Mouse (Mus musculus) adipocyte (in vitro differentiated cells): ENCODE results near the gene Rab36.
A peak's percentile ranks its signal among the peaks of the same experiment; 100 is the strongest.

Source experiments
- DNase-seq: peaks from one replicate; pipeline ENCODE4 v3.0.0-alpha.2; 2016; ENCODE audit warnings: low spot score

Rab36 gene

DNA sequence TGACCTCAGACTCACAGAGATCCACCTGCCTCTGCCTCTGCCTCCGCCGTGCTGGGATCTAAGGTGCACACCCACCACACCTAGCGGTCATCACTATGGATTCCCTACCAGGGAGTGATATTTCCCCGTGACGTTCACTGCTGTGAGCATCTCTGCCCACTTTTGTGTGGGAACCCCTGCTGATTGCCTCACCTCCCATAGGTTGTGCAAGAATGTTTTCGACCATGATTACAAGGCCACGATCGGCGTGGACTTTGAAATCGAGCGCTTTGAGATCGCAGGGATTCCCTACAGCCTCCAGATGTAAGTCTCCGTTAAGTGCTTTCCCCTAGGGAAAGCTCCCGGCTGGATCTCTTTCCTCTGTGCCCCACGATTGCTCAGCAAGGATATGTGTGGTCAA lies 9.0 kb downstream of the Rab36 start:
- no peak for DNase-seq

DNA sequence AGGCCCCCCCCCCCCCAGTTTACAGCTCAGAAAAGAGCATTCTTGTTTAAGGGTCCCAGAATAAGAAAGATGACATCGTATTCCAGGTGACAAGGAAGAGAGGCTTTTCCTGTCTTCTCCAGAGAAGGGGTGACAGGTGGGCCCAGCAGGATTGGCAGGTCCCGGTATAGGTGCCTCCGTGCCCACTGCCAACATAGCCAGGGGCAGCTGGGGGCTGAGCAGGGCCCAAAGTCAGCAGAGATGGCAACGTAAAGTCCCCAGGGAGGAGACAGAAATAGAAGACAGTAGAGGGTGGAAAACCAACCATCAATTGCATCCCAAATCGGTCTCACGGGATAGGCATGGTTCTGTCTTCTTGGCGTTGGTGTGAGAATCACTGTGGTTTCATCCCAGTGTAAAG lies 11.9 kb downstream of the Rab36 start:
- no peak for DNase-seq

DNA sequence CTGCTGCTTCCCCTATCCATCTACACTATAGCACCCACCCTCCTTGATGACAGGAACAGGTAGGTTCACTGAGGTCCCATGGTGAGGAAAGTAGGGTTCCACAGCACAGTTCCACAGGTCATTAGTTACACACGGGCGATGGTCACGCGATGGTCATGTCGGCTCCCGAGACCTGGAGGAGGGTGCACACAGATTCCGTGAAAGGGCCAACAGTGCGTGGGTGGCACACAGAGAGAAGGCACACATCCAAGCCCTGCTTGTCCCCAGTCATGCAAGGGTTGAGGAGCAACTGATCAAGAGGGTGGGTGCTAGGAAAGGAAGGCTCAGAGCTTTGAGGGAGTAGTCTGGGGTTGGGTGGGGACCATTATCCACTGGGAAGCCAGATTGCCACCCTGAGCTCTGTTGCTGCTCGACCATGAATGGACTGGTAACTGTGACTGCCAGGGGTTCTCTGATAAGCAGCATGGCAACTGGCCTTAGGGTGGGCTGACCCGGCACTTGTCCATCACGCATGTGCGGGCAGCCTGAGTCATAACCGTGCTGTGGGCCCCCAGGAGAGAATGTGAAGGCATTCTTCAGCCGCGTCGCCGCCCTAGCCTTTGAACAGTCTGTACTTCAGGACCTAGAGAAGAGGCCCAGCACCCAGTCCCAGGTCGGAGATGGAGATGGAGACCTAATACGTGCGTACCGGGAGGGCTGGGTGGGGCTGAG lies 14.7 kb downstream of the Rab36 start:
- no peak for DNase-seq

DNA sequence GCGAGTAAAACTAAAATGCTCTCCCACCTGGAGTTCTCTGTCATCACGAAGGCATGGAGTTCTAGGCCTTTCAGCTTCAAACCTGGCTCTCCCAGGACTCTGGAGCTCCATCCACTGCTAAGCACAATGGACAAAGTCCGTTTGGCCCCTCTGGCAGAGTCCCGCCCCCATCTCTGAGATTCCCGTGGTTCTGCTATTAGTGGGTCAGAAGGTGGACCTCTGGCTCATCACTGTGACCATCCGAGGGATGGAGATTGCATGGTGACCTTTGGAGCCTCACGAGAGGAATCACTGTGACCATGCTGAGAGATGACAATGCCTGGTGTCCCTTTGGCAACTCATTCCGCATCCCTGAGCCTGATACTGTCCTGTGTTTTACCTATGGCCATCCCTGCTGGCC lies 16.0 kb downstream of the Rab36 start:
- DNase-seq, result no peak

DNA sequence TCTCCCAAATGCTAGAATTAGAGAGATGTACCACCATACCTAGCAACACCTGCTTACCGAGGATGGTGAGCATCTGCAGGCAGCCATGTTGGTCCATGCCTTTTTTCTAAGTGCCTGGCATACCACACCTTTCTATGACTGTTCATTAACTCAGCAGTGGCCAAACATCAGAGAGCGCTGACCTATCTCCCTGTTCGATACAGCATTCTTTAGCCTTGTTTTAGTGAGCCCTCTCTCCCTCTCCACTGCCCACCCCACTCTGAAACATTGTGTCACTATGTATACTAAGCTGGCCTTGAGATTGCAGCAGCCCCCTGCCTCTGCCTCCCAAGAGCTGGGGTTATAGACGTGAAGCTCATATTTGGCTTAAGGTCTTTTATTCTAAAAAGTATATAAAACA lies 16.8 kb downstream of the Rab36 start:
- no peak for DNase-seq

DNA sequence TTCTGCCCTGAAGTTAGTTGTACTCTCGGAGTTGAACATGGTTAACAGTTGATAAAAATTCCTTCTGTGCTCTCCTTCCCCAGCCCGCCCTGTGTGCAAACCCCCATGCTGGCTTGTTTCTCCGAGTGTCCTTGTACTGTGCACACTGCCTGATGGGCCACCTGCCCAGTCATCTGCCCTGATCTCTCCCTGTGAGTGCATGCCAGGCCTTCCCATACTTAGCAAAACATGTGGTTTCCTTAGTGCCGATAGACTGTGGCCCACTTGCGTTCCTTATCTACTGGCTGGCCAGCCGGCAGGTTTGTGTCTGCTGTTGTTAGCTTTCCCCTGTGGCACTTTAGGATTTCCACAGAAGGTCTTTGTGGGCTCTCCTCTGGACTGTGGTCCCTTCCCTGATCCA lies 17.3 kb downstream of the Rab36 start:
- no peak for DNase-seq

DNA sequence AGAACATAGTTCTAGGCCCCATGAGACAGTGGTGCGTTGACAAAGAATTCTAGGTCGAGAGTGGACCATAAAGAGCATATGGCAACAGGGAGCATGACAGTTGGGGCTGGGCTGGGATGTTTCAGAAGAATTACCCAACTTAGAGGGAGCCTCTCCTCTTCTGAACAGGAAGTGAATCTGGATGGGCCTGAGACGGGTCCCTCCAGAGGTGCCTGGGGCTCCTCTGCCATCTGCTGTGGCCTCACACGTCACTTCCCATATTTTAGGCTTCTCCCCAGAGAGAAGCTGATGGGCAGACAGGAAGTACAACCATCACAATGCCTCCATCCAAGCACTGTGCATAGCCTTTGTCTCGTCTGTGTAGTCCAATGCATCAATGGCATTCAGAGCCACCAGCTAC lies 18.8 kb downstream of the Rab36 start:
- DNase-seq, result no peak

DNA sequence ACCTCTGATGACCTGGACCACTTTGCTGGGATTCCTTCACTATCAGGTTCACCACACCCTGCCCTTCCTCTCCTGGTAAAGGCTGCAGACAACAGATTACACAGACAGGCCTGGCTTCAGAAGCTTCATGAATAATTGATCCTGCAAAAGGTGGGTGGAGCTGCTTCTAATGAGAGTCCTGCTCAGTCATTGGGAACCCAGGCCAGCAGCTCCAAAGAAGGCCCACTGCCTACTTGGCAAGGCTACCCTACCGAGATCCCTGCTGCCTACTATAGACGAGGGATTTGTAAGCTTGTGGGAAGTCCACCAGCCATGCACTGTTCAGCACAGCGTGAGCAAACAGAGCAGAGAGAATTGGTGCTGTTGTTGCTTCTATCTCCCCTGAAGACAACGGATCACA lies 19.4 kb downstream of the Rab36 start:
- DNase-seq, result peak; percentile 14

DNA sequence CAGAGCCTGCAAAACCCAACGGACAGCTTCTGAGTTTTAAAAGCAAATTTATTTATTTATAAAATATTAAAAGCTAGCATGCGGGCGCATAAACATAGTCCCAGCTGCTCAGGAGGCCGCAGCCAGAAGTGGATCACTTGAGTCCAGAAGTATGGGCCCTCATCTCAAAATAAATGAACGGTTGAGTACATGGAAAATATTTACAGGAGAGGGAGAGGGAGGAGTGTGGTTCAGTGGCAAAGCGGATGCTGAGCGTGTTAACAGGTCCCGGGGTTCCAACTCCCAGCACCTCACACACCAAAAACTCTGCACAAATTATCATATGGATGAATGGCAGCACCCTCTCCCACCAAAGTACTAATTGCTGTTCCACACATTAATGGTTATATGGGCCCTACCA lies 21.5 kb downstream of the Rab36 start:
- DNase-seq, result no peak

DNA sequence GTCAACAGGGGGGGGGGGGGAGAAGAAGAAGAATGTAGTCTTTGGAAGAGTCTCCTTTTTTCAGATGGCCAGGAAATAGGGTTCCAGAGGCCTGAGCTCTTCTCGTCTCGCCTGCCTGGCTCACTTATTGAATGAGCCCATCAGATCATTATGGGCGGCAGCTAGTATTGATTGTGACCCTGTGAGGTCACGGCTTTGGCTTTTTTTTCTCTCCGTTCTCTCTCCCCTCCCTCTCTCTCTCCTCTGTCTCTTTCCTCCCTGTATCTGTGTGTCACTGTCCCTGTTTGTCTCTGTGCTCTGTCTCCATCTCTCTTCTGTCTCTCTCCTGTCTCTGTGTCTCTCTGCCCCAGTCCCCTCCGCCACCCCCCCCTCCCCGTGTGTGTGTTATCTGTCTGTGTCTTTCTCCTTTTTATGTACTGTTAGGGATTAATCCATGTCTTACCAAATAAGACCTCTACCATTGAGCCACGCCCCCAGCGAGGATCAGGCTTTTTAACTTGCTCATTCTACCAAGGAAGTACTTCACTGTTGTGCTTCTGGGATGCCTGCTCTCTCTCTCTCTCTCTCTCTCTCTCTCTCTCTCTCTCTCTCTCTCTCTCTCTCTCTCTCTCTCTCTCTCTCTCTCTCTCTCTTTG lies 22.0 kb downstream of the Rab36 start:
- DNase-seq, result no peak

DNA sequence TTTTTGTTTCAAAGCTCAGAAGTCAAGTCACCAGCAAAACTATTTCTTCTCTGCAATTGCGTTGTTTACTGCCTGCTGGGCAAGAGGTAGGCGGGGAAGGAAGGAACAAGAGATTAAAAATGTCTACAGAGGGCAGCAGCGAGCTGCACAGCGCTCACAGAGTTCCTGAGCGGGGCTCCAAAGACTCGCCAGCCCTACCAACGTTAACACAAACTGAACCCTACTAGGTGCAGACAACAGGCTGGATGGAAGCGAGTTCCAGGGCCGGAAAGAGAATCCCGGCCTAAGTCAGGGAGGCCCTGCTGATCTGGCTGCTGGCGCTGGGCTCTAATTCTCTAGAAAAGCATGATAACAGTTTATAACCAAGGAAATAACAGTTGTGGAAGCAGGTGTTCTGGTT lies 22.5 kb downstream of the Rab36 start:
- DNase-seq, result peak; percentile 83

DNA sequence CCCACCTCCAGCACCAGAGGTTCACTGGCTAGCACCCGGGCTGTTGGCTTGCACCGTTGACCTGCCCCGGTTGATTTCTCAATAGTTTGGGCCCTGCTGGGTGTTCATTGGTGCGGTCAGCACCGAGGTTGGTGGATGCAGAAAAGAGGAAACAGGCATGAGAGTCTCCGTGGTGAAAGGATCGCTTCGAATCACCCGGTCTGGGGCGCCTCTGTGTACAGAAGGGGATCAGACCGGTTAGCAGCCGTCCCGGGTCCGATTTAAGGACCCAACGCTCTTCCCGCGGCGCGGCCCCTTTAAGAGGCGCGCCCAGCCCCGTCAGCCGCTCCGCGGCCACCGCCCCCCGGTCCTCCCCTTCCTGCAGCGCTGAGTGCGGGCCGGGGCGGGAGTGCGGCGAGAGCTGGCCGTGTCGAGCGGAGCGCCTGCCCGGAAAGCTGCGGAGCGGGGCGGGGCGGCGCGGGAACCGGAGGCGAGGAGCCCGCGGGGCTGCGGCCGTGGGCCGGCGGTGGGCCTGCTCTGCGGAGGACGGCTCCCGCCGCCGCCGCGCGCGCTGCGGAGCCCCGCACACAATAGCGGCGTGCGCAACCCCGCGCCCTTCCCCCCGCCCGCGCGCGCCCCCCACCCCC lies 23.5 kb downstream of the Rab36 start, which contains the start of gene Bcr:
TSS of gene Bcr (plus strand) at position 376 of the 626 bp plus-strand sequence.
- peak; percentile 61 for DNase-seq

DNA sequence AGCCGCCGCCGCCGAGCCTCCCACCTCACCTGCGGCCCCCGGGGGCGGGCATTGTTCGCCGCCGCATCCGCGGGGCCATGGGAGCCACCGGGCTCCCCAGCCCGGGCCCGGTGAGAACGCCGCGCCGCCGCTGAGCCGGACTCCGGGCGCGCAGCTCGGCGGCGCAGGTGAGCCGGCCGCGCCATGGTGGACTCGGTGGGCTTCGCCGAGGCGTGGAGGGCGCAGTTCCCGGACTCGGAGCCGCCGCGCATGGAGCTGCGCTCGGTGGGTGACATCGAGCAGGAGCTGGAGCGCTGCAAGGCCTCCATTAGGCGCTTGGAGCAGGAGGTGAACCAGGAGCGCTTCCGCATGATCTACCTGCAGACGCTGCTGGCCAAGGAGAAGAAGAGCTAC lies 24.0 kb downstream of the Rab36 start:
- DNase-seq, result no peak

DNA sequence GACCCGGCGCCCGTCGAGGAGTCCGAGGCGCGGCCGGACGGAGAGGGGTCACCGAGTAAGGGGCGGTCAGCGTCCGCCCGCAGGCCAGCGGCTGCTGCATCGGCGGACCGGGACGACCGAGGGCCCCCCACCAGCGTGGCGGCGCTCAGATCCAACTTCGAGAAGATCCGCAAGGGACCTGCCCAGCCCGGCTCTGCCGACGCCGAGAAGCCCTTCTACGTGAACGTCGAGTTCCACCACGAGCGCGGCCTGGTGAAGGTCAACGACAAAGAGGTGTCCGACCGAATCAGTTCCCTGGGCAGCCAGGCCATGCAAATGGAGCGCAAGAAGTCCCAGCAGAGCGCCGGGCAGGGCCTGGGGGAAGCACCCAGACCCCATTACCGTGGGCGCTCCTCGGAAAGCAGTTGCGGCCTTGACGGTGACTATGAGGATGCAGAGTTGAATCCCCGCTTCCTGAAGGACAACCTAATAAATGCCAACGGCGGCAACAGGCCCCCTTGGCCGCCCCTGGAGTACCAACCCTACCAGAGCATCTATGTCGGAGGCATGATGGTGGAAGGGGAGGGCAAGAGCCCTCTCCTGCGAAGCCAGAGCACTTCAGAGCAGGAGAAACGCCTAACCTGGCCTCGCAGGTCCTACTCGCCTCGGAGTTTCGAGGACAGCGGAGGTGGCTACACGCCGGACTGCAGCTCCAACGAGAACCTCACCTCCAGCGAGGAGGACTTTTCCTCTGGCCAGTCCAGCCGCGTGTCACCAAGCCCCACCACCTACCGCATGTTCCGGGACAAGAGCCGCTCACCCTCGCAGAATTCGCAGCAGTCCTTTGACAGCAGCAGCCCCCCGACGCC lies 24.7 kb downstream of the Rab36 start:
- no peak for DNase-seq

DNA sequence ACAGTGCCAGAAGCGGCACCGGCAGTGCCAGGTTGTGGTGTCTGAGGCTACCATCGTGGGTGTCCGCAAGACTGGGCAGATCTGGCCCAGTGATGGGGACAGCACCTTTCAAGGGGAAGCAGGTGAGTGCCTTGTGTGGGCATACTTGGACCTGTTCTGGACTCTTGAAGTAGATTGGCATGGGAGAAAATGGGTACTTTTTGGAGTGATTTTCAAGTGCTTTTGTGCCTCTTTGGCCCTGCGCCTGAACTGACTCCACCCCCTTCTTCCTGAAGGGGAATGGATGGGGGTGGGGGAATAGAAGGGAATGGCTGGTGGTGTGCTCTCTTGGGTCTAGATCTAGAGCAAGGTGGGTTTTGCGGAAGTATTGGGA lies 25.3 kb downstream of the Rab36 start:
- no peak for DNase-seq

DNA sequence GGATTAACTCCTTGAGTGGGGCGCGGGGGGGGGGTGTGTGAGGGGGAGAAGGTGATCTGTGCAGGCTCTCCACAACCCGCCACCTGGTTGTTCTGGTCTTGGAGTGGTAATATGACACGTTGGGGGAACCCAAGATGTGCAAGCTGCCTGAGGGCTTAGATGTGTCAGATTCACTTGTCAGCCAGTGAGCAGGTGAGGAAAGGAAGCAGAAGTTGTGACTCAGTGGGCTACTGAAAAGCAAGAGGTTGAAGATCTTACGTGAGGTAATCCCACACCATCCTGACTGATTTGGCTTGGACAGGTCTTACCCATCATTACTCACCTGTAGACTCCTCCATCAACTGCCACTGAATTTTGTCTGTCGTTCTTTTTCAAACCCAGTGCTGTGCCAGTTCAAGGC lies 25.8 kb downstream of the Rab36 start:
- DNase-seq, result no peak

DNA sequence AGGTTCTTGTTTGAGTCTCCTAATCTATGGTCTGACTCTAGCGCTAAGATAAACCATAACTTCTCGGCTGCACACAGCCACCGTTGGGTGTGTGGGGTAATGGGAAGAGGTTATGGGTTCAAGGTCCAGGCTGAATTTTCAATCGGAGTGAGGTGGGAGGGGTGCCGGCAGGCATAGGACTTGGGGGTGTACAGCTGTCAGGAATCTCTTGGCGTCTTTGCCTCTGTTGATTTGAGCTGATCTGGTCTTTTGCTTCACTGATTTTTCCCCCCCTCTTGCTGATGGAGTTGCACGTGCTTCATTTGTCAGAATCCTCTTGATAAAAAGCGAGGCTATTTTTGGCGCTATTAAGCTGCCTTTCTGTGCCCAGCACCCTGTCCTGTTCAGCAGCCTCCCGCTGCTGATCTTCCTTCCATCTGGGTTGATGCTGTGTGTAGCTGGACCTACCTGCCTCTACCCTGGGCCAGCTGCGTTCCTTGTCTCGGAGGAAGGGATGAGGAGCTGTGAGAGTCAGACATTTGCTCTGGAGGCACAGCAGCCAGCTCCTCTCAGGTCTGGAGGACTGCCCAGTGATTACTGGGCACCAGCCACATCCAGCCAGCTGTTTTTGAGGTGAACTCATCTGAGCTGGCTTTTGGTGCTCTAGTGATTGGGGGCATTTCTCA lies 26.6 kb downstream of the Rab36 start:
- peak; percentile 58 for DNase-seq

DNA sequence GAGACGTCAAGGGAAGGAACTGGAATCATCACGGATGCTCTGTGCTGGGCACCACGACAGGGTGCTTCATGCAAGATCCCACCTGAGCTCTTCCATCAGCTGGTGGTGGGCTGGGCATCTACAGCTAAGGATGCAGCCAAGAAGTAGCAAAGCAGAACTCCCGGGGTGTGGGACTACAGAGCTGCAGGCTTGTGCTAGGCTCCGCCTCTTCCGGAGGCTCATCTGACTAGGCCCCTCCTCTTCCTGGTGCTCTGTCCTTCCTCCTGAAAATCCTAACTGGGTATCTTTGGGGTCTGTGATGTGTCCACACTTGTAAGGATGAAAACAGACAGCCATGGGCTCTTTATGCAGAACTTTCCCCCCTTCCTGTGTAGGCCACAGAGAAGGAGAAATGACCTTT lies 28.8 kb downstream of the Rab36 start:
- DNase-seq, result no peak

DNA sequence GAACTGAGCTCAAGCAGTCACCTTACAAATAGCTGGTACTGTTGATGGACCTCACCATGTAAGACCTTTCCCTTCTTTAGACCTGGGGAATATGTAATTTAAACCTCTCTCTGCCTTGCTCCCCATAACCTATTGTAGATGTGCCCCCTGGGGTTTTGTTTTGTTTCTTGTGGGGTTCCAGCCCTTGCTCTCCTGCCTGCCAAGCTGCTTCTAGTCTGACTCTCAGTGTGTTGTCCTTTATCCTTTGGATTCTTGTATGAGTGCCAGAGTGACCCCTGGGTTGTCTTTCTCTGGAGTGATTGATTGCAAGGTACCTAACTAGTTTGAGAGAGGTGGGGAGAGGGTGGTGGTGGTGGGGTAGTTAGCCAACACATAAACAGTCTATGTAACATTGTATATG lies 30.6 kb downstream of the Rab36 start:
- no peak for DNase-seq

DNA sequence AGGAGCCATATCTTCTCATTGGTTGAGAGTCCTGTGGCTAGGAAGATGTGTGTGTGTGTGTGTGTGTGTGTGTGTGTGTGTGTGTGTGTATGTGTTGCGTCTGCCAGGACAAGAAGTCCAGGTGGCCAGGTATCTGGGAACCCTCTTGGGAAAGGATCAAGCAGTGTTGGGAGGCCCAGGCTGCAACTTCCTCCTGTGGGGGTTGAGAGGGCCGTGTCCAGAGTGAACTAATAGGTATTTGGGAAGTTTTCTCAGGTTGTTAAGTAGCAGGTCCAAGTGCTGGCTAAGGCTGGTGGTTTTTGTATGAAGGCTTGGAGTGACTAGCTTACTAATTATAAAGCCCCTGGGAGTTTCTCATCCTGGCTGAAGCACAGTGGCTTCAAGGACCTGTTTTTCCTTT lies 31.2 kb downstream of the Rab36 start:
- DNase-seq, result no peak

DNA sequence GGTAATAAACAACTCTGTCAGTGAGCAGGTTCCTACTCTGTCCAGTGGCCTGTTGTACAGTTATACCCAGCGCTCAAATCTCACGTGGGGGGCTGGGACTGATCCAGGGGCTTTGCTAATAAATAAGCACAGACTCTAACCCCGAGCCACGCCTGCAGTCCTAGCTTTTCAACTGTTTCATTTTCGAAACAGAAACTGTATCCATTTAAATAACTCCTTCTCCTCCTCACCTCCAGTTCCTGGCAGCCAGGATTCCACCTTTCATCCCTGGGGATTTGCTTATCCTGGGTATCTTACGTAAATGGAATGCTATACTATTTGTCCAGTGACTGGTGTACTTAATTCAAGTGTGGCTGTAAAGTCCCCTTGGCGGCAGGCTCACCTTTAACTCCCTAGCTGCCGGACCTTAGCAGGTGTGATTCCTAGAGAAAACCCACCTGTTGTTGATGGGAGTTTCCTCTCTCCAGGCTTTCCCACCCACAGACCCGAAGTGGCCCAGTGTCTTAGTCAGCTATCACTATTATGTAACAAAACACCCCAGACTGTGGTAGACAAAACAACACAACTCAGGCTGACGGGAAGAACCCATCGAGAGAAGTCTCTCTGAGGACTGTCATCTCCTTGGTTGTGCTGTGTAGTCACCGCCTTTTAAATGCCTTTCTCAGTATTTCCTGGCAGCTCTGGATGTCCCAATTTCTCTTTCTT lies 31.9 kb downstream of the Rab36 start:
- no peak for DNase-seq
